Mouse (Mus musculus) frontal cortex, postnatal 14 days (tissue): Measurements from ENCODE around the gene Cops4.

Experiments used
- DNase-seq, 2 experiments: peaks; one replicate each; pipeline ENCODE4 v3.0.0; 2022; ENCODE audit warnings: low spot score in 2 of 2

The Cops4 gene

DNA sequence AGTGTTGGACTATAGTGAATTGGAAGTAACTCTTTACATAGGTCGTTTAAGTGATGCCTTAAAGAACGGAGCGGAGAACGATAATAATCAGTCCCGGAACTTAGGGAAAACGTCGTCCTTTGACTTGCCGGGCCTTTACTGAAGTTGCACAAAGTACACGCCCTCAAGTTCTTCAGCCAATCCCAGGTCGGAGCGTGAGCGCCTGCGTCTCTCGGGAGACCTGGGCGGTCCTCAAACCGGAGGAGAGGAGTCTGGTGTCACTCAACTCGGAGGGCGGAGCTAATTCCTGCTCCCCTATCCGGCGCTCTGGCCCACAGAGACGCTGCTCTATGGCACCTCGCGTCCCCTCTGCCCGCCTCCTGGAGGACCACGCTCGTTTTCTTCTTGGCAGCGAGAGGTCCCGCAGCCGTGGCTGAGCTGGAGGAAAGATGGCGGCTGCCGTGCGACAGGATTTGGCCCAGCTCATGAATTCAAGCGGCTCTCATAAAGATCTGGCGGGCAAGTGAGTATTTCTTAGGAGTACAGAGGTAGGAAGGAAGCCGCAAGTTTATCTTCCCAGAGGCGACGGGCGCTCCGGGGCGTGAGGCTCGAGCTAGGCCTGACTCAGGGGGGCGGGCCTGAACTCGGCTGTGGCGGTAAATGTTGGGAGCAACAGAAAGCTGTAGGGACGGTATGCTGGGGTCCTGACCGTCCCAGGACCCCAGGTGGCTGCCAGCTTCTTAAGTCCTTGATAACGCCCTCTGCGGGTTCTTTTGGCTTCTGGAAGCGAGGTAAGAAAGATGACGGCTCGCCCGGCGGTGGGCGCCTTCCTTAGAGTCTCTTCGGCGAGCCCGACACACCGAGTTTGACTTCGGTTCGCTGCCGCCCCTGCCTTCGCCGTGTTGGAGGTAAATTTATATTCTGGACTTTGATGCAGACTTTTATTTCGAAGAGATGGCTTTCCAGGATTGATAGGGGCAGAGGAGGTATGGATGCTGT, at the start of gene Cops4:
Gene Cops4, plus strand, starts transcription at position 261 of the 978 bp plus-strand sequence.
- peak; percentile 92 to 96 for DNase-seq

DNA sequence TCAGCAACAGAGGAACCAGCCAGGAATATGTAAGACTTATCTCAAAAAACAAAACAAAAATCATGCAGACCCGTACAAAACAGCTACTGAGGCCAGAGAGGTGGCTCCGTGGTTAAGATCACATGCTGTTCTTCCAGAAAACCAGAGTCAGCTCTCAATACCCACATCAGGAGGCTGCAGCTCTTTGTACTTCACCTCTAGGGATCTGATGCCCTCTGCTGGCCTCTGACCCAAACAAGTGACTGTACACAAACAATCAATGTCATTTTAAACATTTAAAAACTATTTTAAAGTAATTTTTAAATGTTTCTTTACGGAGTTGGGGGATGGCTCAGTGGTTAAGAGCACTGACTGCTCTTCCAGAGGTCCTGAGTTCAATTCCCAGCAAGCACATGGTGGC, 41.8 kb upstream of the Cops4 start:
- DNase-seq = no peak

DNA sequence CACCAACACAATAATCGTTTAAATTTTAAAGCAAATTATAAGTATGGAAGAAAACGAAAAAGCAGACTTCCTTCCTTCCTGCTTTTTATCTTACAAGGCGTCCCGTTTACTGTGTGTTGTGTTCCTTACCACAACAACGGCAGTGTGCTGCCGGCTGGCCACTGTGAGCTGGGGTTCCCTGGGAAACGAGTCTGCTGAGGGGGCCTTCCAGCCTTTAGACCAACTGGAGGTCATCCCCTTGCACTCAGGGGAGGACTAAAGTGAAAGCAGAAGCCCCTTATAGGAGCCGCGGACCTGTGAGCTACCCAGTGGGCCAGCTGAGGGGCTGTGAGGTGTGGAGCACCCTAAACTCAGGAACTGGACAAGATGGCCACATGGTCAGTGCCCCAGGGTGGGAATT, 40.5 kb upstream of the Cops4 start:
- DNase-seq = no peak

DNA sequence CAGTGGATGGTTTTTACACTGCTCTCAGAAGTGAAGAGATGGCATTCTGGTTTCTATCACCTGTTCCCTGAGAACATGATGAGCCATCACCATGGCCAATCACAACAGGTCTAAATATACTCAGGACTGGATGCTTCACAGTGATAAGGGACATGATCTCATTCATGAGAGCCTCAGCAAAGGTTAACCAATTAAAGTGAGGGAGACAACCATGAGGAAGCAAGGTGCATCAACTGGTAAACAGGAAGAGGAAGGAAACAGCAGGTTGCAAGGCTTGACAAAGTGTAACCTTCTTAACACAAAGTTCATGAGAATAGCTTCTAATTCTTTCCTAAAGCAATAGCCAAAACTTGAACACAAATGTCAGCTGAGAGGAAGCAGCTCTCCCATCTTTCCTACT, 34.5 kb upstream of the Cops4 start:
- no peak for DNase-seq

DNA sequence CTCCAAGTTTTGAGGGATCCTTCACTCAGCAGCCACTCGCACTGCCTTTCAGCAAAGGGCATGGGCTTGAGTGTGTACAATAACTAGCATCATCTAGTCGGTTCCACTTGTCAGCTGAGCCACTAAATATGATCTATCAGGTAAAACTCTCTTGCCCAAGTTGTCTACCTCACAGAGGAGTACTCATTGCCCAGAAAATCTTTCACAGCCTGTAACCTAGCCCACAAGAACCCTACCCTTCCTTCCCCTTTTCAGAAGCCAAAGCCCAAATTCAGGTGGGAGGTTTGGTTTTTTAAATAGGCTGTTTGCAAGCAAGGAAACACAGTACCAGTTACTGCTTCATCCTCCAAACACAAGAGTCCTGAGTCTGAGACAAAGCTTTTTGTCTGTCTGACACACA, 31.0 kb upstream of the Cops4 start:
- DNase-seq = no peak

DNA sequence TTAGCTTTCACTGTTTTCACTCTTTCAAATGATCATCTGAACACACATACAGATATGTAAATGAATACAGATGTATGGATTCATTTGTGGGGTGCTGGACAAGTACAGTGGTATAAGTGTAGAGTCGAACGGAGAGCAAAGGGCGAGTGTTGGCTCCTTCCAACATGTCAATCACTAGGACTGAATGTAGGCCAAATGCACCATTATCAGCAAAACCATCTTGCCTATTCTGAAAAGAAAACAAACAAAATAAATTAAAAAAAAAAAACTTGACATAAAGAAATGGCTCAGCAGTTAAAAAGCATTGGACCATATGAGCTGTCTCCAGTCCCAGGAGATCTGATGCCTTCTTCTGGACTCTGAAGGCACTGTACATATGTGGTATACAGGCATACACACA, 29.9 kb upstream of the Cops4 start:
- DNase-seq = no peak

DNA sequence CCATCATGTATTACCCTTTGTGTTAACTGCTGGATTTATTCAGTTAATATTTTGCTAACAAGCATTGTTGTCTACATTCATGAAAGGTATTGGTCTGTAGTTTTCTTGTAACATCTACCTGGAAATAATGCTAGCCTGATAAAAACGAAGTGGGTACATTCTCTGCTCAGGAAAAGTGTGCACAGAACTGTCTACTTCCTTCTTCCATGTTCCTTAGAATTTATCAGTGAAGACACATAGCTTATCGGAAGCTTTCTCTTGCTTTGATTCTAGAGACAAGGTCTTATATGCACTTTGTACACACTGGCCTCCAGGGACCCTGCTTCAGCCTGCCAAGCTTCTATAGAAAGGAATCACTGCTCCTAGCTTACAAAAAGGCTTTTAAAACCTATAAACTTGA, 28.8 kb upstream of the Cops4 start:
- DNase-seq = no peak

DNA sequence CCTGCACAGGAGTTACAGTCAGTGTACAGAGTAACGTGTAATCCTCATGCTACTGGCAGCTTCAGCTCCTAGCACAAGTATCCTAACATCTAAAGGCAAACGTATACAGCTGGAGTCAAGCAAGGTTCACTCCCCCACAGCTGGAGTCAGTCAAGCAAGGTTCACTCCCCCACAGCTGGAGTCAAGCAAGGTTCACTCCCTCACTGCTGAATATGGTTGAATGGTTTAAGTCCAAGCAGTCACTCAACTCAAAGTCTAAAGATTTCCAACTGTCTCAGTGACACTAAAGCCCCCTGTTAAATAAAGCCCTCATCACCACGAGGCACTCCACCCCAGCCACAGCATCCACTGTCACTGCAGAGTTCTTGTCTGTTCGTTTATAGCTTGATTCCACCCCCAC, 26.4 kb upstream of the Cops4 start:
- no peak for DNase-seq

DNA sequence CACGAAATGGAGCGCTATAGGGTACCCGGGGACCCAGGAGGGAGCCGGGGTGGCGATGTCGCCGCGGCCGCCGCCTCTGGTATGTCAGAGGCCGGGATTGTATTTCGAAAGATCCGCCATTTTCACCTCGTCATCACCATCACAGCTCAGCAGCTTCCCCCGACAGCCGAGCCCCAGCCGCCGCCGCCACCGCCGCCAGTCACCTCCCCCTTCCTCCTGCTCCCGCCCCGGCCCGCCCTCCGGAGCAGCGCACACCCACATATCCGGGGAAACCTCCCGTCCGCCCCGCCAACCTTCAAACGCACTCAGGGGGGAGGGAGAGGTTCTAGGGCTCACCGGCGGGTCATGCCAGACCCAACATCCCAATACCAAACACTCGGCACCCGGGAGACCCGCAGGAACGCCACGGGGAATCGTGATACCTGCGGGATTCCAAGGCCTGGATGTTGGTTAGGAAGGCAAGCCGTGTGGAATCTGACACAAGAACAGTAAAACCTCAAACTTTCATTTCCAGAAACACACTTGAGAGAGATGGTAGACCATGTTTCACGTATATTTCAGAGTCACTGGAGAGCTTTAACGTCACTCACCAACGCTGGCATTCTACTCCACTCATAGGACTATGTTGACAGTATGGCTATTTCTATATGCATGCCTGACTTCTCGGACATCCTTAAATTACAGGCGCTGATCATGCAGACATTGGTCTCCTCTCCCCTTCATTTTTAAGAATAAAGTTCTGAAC, 19.5 kb upstream of the Cops4 start:
- peak; percentile 40 to 54 for DNase-seq

DNA sequence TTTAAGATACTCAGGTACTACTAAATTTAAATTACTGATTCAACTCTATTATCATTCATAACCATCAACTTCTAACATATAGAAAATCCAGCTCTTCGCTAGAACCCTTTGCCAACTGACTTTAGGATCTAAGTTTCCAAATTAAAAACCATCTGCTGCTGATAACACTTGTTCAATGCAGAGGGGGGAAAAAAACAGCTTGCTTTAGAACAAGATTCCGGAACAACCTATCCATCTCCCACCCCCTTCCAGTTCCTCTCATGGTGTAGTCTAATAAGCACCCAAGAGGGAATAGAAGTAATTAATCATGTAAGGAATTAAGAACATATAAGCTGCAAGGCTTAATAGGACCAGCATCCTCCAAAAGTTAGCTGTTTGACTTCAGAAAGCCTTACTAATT, 18.9 kb upstream of the Cops4 start:
- no peak for DNase-seq

DNA sequence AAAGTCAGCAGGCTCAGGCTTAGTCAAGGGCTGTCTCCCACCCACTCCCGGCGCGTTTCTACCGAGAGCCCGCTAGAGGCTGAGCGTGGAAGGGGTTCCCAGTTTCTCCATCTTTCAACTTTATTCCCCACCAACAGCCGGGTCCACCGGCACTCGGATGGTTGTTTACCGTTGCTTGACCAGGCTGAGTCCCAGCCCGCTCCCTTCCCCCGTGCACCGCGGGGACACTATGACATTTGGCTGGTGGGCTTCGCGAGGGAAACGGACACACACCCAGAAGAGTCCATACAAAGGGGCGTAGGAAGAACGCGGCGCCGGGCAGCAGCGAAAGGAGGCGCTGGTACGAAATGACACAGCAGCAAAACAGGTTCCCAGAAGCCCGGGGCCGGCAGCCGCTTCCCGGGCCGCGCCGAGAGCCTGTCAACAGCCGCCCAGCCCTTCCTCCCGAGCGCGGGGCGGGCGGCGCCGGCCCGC, 18.2 kb upstream of the Cops4 start:
- peak; percentile 27 to 44 for DNase-seq

DNA sequence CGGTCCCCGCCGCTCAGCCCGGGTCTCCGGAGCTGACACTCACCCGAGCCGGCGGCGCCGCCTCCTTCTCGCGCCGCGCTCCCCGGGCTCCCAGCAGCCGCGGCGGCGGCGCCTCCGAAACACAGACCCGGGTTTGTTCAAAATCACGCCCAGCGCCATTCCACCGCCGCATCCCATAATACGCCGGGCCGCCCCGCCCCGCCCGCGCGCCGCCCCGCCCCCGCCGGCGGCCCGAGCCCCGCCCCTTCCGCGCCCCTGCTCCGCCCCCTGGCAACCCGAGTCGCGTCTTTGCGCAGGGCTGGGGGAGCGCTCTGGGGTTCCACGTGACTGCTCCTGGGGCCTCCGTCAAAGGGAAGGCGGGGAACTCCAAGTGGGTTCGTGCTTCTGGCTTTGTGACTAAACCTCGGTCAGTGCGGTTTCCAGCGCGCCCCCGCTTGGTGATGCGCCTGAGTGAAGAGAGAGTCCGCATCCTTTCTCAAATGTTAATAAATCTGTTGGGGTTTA, 17.6 kb upstream of the Cops4 start, which contains the start of gene Lin54:
Gene Lin54, minus strand, starts transcription at position 182 of the 504 bp plus-strand sequence.
- DNase-seq = peak; percentile 81 to 83

DNA sequence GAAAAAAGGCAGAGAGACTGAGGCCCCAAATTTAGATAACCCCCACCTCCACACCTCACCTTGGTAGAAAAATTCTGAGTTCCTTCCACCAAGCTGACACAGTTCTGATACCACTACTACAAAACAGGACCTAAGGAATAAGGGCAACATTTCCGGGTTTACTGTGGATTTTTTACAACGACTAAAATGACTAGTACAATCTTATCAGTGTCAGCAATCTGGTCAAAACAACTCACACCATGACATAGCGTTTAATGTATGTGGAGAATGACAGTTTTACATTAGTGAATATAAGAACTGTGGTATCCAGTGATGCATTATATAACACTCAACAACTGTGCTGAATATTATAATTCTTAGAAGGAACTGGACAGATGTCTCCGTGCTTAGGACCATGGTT, 16.8 kb upstream of the Cops4 start:
- no peak for DNase-seq

DNA sequence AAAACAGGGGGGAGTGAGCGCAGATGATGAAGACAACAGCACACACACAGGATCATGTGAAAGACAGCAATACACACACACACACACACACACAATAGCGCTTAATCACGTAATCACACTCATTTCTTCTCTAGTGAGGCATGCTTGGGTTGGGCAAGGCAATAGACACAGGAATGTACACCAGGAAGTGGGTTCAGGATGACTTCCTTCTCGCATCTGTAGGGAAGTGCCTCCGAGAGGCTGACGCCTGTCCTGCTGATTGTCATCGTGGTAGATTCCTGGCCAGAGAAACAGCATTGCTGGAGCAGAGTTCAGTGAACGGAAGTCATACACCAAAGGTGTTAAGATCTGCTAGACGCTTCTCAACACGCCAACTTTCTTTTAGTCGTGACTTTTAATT, 8.9 kb upstream of the Cops4 start:
- no peak for DNase-seq

DNA sequence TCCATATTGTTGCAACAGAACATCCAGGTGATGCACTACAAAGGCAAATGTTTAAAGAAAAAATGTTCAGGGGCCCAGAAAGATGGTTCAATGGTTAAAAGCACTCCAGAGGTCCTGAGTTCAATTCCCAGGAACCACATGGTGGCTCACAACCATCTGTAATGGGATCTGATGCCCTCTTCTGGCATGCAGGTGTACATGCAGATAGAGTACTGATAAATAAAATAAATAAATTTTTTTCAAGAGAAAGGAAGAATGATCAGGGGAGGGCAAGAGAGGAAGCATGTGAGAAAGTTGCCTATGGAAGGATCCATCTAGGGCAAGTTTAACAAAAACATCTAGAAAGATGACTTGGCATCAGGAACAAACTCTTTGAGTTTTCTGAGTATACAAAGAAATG, 5.5 kb upstream of the Cops4 start:
- DNase-seq = no peak

DNA sequence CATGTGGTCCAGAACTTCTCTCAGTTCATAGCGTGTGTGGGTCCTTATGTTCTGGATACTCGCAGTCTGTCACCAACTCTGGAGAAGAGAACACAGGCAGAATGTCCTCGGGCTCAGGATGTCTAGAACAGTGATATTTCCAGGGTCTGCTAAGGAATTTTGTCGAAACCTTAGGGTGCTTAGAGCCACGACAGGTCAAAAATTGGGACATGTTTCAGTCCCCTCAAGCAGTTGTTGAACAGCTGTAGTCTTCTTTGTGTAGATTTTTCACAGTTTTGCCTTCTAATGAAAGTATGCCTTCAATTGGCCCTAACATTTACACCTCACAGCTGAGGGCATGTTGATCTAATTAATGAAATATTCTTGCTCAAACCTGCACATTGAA, 910 bp downstream of the Cops4 start:
- no peak for DNase-seq

DNA sequence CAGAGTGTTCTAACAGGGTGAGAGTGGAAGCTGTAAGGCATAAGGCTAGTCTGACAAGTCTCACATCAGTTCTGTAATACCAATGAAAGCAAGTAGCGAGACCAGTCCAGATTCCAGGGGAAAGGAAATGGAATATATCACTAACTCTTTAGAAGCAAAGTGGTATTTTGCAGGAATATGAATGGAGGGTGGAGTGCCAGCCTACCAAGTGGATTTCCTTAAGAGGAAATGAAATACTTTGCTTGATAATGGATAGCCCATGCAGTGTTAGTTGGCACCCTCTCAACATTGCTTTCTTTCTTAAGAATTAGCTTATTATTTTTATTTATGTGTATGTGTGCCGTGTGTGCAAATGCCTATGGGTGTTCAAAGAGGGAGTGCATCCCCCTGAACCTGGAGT, 2.1 kb downstream of the Cops4 start:
- DNase-seq = no peak

DNA sequence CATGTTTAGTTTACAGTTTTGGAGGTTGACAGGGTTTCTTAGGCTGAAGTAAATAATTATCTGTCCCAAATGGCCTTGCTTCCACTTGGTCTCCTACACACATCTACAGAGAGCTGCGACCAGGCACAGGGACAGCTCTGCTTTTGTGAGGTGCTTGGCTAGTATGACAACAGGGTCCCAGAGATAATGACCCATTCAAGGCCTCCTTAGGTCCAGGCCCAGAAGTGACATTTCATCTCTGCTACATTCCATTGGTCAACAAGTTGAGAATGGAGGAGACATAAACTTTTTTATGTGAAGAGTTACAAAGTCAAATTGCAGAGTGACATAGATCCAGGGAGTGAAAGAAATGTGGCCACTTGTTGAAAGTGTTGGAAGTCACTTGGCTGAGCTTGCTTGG, 5.2 kb downstream of the Cops4 start:
- no peak for DNase-seq

DNA sequence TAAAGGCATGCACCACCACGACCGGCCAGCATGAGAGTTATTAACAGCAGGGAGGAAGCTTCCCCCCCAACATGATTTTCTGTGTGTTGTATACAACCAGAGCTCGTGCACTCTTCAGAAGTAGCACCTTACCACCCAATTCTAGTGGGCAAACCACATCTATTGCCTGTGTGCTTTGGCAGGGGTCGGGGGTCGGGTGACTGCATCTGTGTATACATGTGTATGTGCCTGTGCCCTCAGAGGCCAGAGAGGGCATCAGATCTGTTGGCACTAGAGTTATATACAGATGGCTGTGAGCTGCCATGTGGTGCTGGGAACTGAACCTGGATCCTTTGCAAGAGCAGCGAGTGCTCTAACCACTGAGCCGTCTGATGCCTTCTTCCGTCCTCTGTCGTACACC, 6.8 kb downstream of the Cops4 start:
- no peak for DNase-seq

DNA sequence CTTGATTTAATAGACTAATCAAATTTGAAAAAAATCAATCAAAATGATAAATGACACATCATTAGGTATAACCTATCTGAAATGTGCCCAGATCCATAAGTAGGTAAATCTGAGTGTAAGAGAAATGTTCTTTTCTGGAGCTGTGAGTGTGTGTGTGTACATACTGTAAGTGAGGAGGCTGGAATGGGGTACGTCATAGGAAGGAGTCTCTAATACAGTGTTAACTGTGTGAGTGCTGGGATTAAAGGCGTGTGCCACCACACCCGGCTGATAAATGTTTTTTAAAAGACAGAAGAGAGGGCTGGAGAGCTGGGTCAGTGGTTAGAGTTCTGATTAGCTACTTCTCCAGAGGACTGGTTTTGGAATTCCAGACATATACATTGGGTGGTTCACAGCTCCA, 7.5 kb downstream of the Cops4 start:
- DNase-seq = no peak

DNA sequence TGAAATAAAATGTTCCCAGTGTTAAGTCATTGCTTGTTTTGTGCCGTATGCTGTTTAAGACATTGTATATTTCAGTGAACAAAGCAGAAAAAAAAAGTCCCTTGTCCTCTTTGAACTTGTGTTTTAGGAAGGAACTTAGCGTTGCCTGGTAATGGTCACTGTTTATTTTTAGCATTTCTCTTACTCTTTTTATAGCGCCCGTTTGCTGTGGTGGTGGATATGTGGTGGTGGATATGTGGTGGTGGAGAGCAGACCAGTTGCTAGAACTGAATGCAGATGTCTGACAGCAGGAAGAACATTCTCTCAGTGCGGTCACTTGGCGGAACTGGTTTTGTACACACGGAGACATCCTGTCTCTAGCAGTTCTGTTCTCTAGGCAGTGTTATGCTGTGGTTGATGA, 8.1 kb downstream of the Cops4 start:
- DNase-seq = peak; percentile 12 to 24

DNA sequence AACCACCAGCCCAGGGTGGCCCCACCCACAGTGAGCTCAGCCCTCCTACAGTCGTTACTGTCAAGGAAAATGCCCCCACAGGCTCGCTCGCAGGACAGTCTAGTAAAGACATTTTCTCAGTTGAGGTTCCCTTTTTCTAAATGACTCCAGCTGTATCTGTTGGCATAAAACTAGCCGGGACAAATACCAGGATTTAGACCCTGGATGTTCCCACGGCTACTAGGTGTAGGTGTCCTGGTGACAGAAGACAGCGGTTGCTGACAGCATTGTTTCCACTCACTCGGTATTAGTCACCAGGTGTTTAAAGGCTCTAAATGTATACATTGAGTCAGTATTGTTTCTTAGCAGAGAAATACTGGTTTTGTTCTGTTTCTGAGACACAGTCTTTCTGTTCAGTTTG, 17.7 kb downstream of the Cops4 start:
- DNase-seq = no peak

DNA sequence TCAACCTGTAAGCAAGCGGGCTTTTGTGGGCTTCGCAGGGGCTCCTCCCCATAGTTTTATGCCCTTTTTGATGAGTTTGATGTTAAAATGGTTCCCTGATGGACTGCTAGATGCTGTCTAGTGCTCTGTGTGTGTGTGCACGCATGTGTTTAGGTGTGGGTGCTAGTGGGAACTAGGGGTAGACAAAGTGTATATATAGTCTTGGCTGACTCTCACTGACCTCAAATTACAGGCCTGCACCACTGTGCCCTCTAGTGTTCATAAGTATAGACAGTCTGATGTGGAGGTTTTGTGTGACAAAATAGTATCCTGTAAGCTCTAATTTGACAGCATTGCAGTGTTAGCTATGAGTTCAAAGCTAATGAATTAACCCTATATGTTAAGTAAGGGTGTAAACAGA, 18.5 kb downstream of the Cops4 start:
- no peak for DNase-seq
